Mouse (Mus musculus): ENCODE measurements around the gene Rgn. TPM values are rescaled to one million over a fixed set of nuclear protein-coding genes. Genes with fewer than 3 reads are reported as not detected.

Rgn gene
- 1.8 and 2.5 TPM in 2 replicates for polyA plus RNA-seq (2015; fragmentation: Nextera tagmentation; extraction: Ambion mirVana)

DNA sequence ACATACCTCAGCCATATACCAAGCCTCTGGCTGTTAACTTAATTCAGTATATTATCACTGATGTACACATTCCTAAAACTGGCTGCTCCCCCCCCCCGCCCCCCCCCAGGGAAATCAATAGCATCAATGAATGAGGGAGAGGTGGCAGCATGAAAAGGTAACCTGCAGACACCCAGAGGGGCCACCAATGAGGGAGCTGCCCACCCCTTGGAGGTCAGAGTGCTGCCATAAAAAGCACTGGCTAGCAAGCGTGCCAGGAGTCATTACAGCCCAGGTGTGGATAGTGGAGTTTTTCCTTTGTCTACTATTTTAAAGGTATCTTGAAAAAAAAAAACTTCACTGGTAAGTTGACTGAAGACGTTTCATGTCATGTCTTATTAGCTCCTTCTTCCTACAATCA, at the start of gene Rgn:
Gene Rgn, plus strand, starts transcription at position 256 of the 400 bp plus-strand sequence.
- Histone ChIP-seq H3K27ac (replicated peaks) (no peak within 1 kb of the TSS), H3K9ac (ENCODE audit: low read length) (no peak within 1 kb of the TSS), H3K4me3 (ENCODE audit: low read depth, low read length) (peak within 1 kb of the TSS; percentile 31; the same call in 1 of the 2 replicates), H3K4me1 (replicated peaks; ENCODE audit: control insufficient read depth, insufficient read depth) (no peaks in the 10 kb centered on the region), H3K36me3 (ENCODE audit: control insufficient read depth, insufficient read depth, low read length) (no peaks in the 10 kb centered on the region), H3K9me3 (ENCODE audit: control insufficient read depth, low read length) (no peaks in the 10 kb centered on the region), H3K27me3 (ENCODE audit: control insufficient read depth, insufficient read depth, low read length) (no peaks in the 10 kb centered on the region), H3K4me2 (replicated peaks; ENCODE audit: low read depth) (peak within 1 kb of the TSS; percentile 61)
- WGBS, result 66% methylated on average over 3 of the region's 3 CpGs
- TF ChIP-seq CTCF (IDR thresholded peaks at IDR 0.05; ENCODE audit: low read depth), result no peak
- no peak for TF ChIP-seq EP300 (optimal IDR thresholded peaks at IDR 0.05)
- DNase-seq (ENCODE audit: low spot score) (no peak), ATAC-seq (ENCODE audit: low FRiP score, low TSS enrichment) (no peak)

DNA sequence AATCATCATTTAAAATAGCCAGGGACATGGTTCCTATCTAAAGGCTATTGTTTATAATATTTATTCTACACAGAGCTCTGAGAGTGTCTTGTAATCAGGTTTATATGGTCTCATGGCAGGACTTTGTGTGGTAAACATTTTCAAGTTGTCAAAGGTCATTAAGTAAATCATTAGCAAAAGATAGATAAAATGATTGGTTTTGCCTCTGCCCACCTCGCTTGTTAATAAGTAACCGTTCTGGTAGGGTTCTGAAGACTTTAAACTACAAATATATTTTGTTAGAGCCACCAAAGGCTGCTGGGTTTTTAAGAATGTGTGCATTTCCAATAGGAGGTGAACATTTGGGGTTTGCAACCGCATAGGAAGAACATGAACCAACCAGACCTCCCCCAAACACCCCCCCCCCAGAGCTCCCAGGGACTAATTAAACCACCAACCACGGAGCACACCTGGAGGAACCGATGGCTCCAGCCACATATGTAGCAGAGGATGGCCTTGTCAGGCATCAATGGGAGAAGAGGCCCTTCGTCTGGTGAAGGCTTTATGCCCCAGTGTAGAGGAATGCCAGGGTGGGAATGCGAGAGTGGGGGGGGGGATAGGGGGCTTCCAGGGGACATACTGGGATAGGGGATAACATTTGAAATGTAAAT, 29.2 kb upstream of the Rgn start:
- WGBS, result 63% methylated on average over 7 of the region's 7 CpGs
- H3K27ac ChIP-seq (replicated peaks), result no peak overlapping the region
- no peaks in the 10 kb centered on the region for H3K27me3 ChIP-seq (ENCODE audit: control insufficient read depth, insufficient read depth, low read length)
- no peak overlapping the region for H3K4me2 ChIP-seq (replicated peaks; ENCODE audit: low read depth)
- no peak for ATAC-seq (ENCODE audit: low FRiP score, low TSS enrichment)
- no peak for DNase-seq (ENCODE audit: low spot score)
- H3K9me3 ChIP-seq (ENCODE audit: control insufficient read depth, low read length), result no peaks in the 10 kb centered on the region
- no peaks in the 10 kb centered on the region for H3K4me1 ChIP-seq (replicated peaks; ENCODE audit: control insufficient read depth, insufficient read depth)
- H3K4me3 ChIP-seq (ENCODE audit: low read depth, low read length), result no peak overlapping the region
- H3K36me3 ChIP-seq (ENCODE audit: control insufficient read depth, insufficient read depth, low read length), result no peaks in the 10 kb centered on the region
- H3K9ac ChIP-seq (ENCODE audit: low read length), result no peak overlapping the region
- TF ChIP-seq CTCF (IDR thresholded peaks at IDR 0.05; ENCODE audit: low read depth) (no peak), EP300 (optimal IDR thresholded peaks at IDR 0.05) (no peak)

DNA sequence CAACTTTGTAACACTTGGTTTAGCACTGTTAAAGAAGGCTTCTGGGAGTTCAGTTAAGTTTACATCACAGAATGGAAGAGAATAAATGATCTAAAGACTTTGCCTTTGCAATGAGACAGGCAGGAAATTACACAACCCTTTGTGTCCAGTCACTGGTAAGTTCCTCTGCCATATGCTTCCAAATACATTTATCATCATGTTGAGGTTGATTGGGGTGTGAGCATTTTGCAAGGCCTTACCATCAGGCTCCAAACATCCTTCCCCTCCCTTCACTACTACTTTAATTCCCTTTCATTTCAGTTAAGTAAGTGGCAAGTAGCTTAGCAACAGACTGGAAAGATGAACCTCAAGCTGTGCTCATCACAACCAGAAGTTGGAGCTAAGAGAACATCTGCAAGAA, 28.0 kb upstream of the Rgn start:
- Histone ChIP-seq H3K4me2 (replicated peaks; ENCODE audit: low read depth) (no peak overlapping the region), H3K9ac (ENCODE audit: low read length) (no peak overlapping the region), H3K36me3 (ENCODE audit: control insufficient read depth, insufficient read depth, low read length) (no peaks in the 10 kb centered on the region), H3K4me3 (ENCODE audit: low read depth, low read length) (no peak overlapping the region), H3K27me3 (ENCODE audit: control insufficient read depth, insufficient read depth, low read length) (no peaks in the 10 kb centered on the region), H3K4me1 (replicated peaks; ENCODE audit: control insufficient read depth, insufficient read depth) (no peaks in the 10 kb centered on the region), H3K9me3 (ENCODE audit: control insufficient read depth, low read length) (no peaks in the 10 kb centered on the region), H3K27ac (replicated peaks) (no peak overlapping the region)
- TF ChIP-seq CTCF (IDR thresholded peaks at IDR 0.05; ENCODE audit: low read depth) (no peak), EP300 (optimal IDR thresholded peaks at IDR 0.05) (no peak)
- ATAC-seq (ENCODE audit: low FRiP score, low TSS enrichment) (no peak), DNase-seq (ENCODE audit: low spot score) (no peak)

DNA sequence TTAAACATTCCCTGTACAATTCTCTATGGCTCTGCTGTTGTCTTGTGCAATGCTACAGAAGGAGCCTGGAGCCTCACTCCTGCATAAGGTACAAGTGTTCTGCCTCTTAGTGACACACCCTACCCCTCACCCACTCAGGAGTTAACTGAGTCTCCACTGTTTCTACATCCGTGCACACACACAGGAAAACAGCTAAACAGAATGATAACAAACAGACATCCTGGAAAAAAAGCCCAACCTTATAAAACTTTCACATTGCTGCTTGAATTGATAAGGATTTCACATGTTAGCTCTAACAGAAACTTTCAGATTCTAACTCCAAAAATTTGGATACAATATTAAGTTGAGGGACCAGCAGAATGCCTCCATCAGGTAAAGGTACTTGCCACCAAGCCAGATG, 17.0 kb upstream of the Rgn start:
- no peak overlapping the region for H3K4me2 ChIP-seq (replicated peaks; ENCODE audit: low read depth)
- no peak for DNase-seq (ENCODE audit: low spot score)
- no peaks in the 10 kb centered on the region for H3K9me3 ChIP-seq (ENCODE audit: control insufficient read depth, low read length)
- no peaks in the 10 kb centered on the region for H3K36me3 ChIP-seq (ENCODE audit: control insufficient read depth, insufficient read depth, low read length)
- H3K27ac ChIP-seq (replicated peaks), result no peak overlapping the region
- no peak overlapping the region for H3K4me3 ChIP-seq (ENCODE audit: low read depth, low read length)
- H3K27me3 ChIP-seq (ENCODE audit: control insufficient read depth, insufficient read depth, low read length), result no peaks in the 10 kb centered on the region
- H3K9ac ChIP-seq (ENCODE audit: low read length), result no peak overlapping the region
- no peak for ATAC-seq (ENCODE audit: low FRiP score, low TSS enrichment)
- WGBS, result 52% methylated on average over 1 of the region's 1 CpGs
- TF ChIP-seq EP300 (optimal IDR thresholded peaks at IDR 0.05) (no peak), CTCF (IDR thresholded peaks at IDR 0.05; ENCODE audit: low read depth) (no peak)
- H3K4me1 ChIP-seq (replicated peaks; ENCODE audit: control insufficient read depth, insufficient read depth), result no peaks in the 10 kb centered on the region

DNA sequence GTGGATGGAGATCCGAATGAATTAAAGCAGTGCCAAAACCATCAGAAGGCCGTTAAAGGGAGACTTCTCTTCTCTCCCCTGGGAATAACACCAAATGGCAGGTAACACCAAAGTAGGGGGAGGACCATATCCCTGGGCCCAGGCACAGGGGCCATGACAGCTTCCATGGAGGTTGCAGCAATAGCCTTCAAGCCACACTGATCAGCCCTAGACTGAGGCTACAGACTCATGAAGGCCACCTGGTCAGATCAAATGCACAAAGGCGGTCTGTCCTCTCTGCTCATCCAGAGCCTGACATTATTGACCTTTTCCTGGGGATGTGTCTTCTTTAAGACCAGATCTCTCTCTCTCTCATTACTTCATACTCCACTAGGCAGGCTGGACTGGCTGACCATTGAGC, 5.7 kb upstream of the Rgn start:
- Histone ChIP-seq H3K9ac (ENCODE audit: low read length) (no peak overlapping the region), H3K9me3 (ENCODE audit: control insufficient read depth, low read length) (no peaks in the 10 kb centered on the region), H3K4me1 (replicated peaks; ENCODE audit: control insufficient read depth, insufficient read depth) (no peaks in the 10 kb centered on the region), H3K27ac (replicated peaks) (no peak overlapping the region), H3K4me3 (ENCODE audit: low read depth, low read length) (no peak overlapping the region), H3K27me3 (ENCODE audit: control insufficient read depth, insufficient read depth, low read length) (no peaks in the 10 kb centered on the region), H3K36me3 (ENCODE audit: control insufficient read depth, insufficient read depth, low read length) (no peaks in the 10 kb centered on the region), H3K4me2 (replicated peaks; ENCODE audit: low read depth) (no peak overlapping the region)
- ATAC-seq (ENCODE audit: low FRiP score, low TSS enrichment), result no peak
- no peak for DNase-seq (ENCODE audit: low spot score)
- 82% methylated on average over 3 of the region's 3 CpGs for WGBS
- TF ChIP-seq CTCF (IDR thresholded peaks at IDR 0.05; ENCODE audit: low read depth), result no peak
- TF ChIP-seq EP300 (optimal IDR thresholded peaks at IDR 0.05), result no peak

DNA sequence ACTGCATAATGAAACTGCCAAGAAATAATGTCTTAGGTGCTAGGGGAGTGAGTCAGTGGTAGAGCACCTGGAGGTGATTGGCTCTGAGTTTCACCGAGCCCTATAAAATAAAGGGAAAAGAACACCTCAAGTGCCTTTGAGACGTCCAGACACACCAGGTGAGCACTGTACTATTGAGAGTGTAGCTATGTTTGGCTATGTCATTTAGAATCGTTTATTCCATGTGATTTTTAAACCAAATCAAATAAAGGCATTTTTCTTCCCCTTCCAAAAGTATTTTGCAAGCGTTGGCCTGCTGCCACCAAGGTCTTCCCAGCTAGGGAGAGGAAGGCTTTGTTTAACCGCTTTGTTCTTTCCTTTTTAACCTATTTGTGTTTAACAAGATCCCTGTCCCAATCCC, 2.0 kb upstream of the Rgn start:
- 26% methylated on average over 5 of the region's 5 CpGs for WGBS
- peak overlapping the region; percentile 61 for H3K4me2 ChIP-seq (replicated peaks; ENCODE audit: low read depth)
- H3K4me1 ChIP-seq (replicated peaks; ENCODE audit: control insufficient read depth, insufficient read depth), result no peaks in the 10 kb centered on the region
- H3K27ac ChIP-seq (replicated peaks), result no peak overlapping the region
- H3K4me3 ChIP-seq (ENCODE audit: low read depth, low read length), result no peak overlapping the region
- H3K9ac ChIP-seq (ENCODE audit: low read length), result no peak overlapping the region
- DNase-seq (ENCODE audit: low spot score) (peak; percentile 14), ATAC-seq (ENCODE audit: low FRiP score, low TSS enrichment) (0 out of 2 replicates have a peak, but pooled peaks have one; percentile 18)
- H3K27me3 ChIP-seq (ENCODE audit: control insufficient read depth, insufficient read depth, low read length), result no peaks in the 10 kb centered on the region
- H3K36me3 ChIP-seq (ENCODE audit: control insufficient read depth, insufficient read depth, low read length), result no peaks in the 10 kb centered on the region
- H3K9me3 ChIP-seq (ENCODE audit: control insufficient read depth, low read length), result no peaks in the 10 kb centered on the region
- TF ChIP-seq EP300 (optimal IDR thresholded peaks at IDR 0.05), result no peak
- no peak for TF ChIP-seq CTCF (IDR thresholded peaks at IDR 0.05; ENCODE audit: low read depth)
